Mouse (Mus musculus) embryonic facial prominence, embryonic 12.5 days (tissue): Measurements from ENCODE around the gene Creb1. TPM values are rescaled to one million over a fixed set of nuclear protein-coding genes. Genes with fewer than 3 reads are reported as not detected.

Experiments used
- ATAC-seq: fragments of 200-750 bp; cut with Nextera tagmentation; 2 replicates; pipeline ENCODE4 v1.8.0; 2017; ENCODE audit not compliant: insufficient number of reproducible peaks, insufficient read depth, low FRiP score, low TSS enrichment
- H3K27ac ChIP-seq: fragments of 300-500 bp; sonication (generic); 2 replicates; pipeline ENCODE4 v1.5.1; 2016; ENCODE audit warnings: mild to moderate bottlenecking
- H3K27me3 ChIP-seq: fragments of 300-500 bp; sonication (generic); 2 replicates; pipeline ENCODE4 v1.6.1; 2016; ENCODE audit warnings: mild to moderate bottlenecking, moderate library complexity
- H3K36me3 ChIP-seq: fragments of 300-500 bp; sonication (generic); 2 replicates; pipeline ENCODE4 v1.6.1; 2016; ENCODE audit warnings: mild to moderate bottlenecking
- H3K4me1 ChIP-seq: fragments of 300-500 bp; sonication (generic); 2 replicates; pipeline ENCODE4 v1.6.1; 2016
- H3K4me2 ChIP-seq: fragments of 300-500 bp; sonication (generic); replicated peaks from 2 replicates; pipeline ENCODE4 v1.6.1; 2016; ENCODE audit warnings: mild to moderate bottlenecking, moderate library complexity
- H3K4me3 ChIP-seq: fragments of 300-500 bp; sonication (generic); 2 replicates; pipeline ENCODE4 v1.5.1; 2016; ENCODE audit warnings: mild to moderate bottlenecking
- H3K9ac ChIP-seq: fragments of 300-500 bp; sonication (generic); 2 replicates; pipeline ENCODE4 v1.6.1; 2016; ENCODE audit warnings: mild to moderate bottlenecking, moderate library complexity
- H3K9me3 ChIP-seq: fragments of 300-500 bp; sonication (generic); 2 replicates; pipeline ENCODE4 v1.6.1; 2016; ENCODE audit warnings: mild to moderate bottlenecking, moderate library complexity
- WGBS: fragments of 180-500 bp; shearing (Covaris S2); methylation state at CpG from one replicate; pipeline ENCODE4 v1.1.7; 2016; 5-methylcytosine and 5-hydroxymethylcytosine counted together
- polyA plus RNA-seq: library from polyadenylated mRNA; unstranded; fragments of >200 nt; fragmentation: Nextera tagmentation; extraction: Ambion mirVana; gene quantifications from 2 replicates; pipeline ENCODE4 v1.2.1, GENCODE M21; 2016

Creb1 gene
- polyA plus RNA-seq, result 45.5 and 48.3 TPM in 2 replicates

GRCm38 (mm10) chr1:64532589-64533470 is at the start of gene Creb1:
Gene Creb1 (plus strand): TSS chr1:64532645.
- H3K9me3 ChIP-seq, result no peaks in the 10 kb centered on the region
- no peaks in the 10 kb centered on the region for H3K36me3 ChIP-seq
- WGBS, result under 1% methylated on average over 87 of the region's 119 CpGs
- peak within 1 kb of the TSS; percentile 86 for H3K4me3 ChIP-seq
- peak within 1 kb of the TSS; percentile 99 for H3K9ac ChIP-seq
- H3K4me1 ChIP-seq, result peaks cover 24% of the 10 kb centered on the region; the same call in 1 of the 2 replicates
- peak; percentile 98 for ATAC-seq
- no peaks in the 10 kb centered on the region for H3K27me3 ChIP-seq
- peak within 1 kb of the TSS; percentile 100 for H3K27ac ChIP-seq
- peak within 1 kb of the TSS; percentile 76 for H3K4me2 ChIP-seq

GRCm38 (mm10) chr1:64488521-64489029 is 43.9 kb upstream of the Creb1 start:
- no peaks in the 10 kb centered on the region for H3K36me3 ChIP-seq
- no peak overlapping the region for H3K4me3 ChIP-seq
- H3K4me2 ChIP-seq, result no peak overlapping the region
- no peak overlapping the region for H3K9ac ChIP-seq
- no peaks in the 10 kb centered on the region for H3K4me1 ChIP-seq
- no peak overlapping the region for H3K27ac ChIP-seq
- 37% methylated on average over 4 of the region's 4 CpGs for WGBS
- ATAC-seq, result no peak
- H3K9me3 ChIP-seq, result no peaks in the 10 kb centered on the region
- no peaks in the 10 kb centered on the region for H3K27me3 ChIP-seq

GRCm38 (mm10) chr1:64496803-64497202 is 35.6 kb upstream of the Creb1 start:
- H3K9me3 ChIP-seq, result no peaks in the 10 kb centered on the region
- ATAC-seq, result no peak
- H3K4me3 ChIP-seq, result no peak overlapping the region
- no peaks in the 10 kb centered on the region for H3K4me1 ChIP-seq
- H3K36me3 ChIP-seq, result no peaks in the 10 kb centered on the region
- H3K27me3 ChIP-seq, result no peaks in the 10 kb centered on the region
- no peak overlapping the region for H3K4me2 ChIP-seq
- H3K27ac ChIP-seq, result no peak overlapping the region
- H3K9ac ChIP-seq, result no peak overlapping the region

- H3K4me1 ChIP-seq, result no peaks in the 10 kb centered on the region
- no peak overlapping the region for H3K4me2 ChIP-seq
- no peaks in the 10 kb centered on the region for H3K27me3 ChIP-seq
- H3K4me3 ChIP-seq, result no peak overlapping the region
- no peaks in the 10 kb centered on the region for H3K36me3 ChIP-seq
- no peak for ATAC-seq
- no peak overlapping the region for H3K9ac ChIP-seq
- H3K27ac ChIP-seq, result no peak overlapping the region
- no peaks in the 10 kb centered on the region for H3K9me3 ChIP-seq
Observed at GRCm38 (mm10) chr1:64501382-64502140, 30.9 kb upstream of the Creb1 start.

- Histone ChIP-seq H3K9me3 (no peaks in the 10 kb centered on the region), H3K9ac (no peak overlapping the region), H3K27ac (no peak overlapping the region), H3K4me2 (no peak overlapping the region), H3K36me3 (no peaks in the 10 kb centered on the region), H3K27me3 (no peaks in the 10 kb centered on the region), H3K4me3 (no peak overlapping the region), H3K4me1 (no peaks in the 10 kb centered on the region)
- ATAC-seq, result no peak
- 83% methylated on average over 7 of the region's 7 CpGs for WGBS
Observed at GRCm38 (mm10) chr1:64508479-64509096, 23.9 kb upstream of the Creb1 start.

- no peak for ATAC-seq
- Histone ChIP-seq H3K27ac (no peak overlapping the region), H3K9ac (no peak overlapping the region), H3K4me3 (no peak overlapping the region), H3K4me2 (no peak overlapping the region), H3K36me3 (no peaks in the 10 kb centered on the region), H3K4me1 (no peaks in the 10 kb centered on the region), H3K27me3 (no peaks in the 10 kb centered on the region), H3K9me3 (no peaks in the 10 kb centered on the region)
- 53% methylated on average over 1 of the region's 1 CpGs for WGBS
Observed at GRCm38 (mm10) chr1:64509678-64510077, 22.8 kb upstream of the Creb1 start.

GRCm38 (mm10) chr1:64514184-64514583 is 18.3 kb upstream of the Creb1 start:
- ATAC-seq, result no peak
- WGBS, result 85% methylated on average over 7 of the region's 7 CpGs
- no peak overlapping the region for H3K27ac ChIP-seq

GRCm38 (mm10) chr1:64516593-64516992 is 15.9 kb upstream of the Creb1 start:
- Histone ChIP-seq H3K9me3 (no peaks in the 10 kb centered on the region), H3K27me3 (no peaks in the 10 kb centered on the region), H3K4me3 (no peak overlapping the region), H3K36me3 (no peaks in the 10 kb centered on the region), H3K27ac (no peak overlapping the region), H3K4me2 (no peak overlapping the region), H3K9ac (no peak overlapping the region), H3K4me1 (no peaks in the 10 kb centered on the region)
- 75% methylated on average over 3 of the region's 3 CpGs for WGBS
- ATAC-seq, result no peak

More at GRCm38 (mm10) chr1:64514184-64514583, 18.3 kb upstream of the Creb1 start:
- no peak overlapping the region for H3K4me3 ChIP-seq
- no peaks in the 10 kb centered on the region for H3K9me3 ChIP-seq
- no peaks in the 10 kb centered on the region for H3K27me3 ChIP-seq
- no peaks in the 10 kb centered on the region for H3K4me1 ChIP-seq
- H3K9ac ChIP-seq, result no peak overlapping the region
- no peaks in the 10 kb centered on the region for H3K36me3 ChIP-seq
- H3K4me2 ChIP-seq, result no peak overlapping the region

GRCm38 (mm10) chr1:64518480-64518879 is 14.0 kb upstream of the Creb1 start:
- ATAC-seq, result no peak
- no peak overlapping the region for H3K4me2 ChIP-seq
- H3K9me3 ChIP-seq, result no peaks in the 10 kb centered on the region
- H3K9ac ChIP-seq, result no peak overlapping the region
- no peak overlapping the region for H3K27ac ChIP-seq
- H3K4me1 ChIP-seq, result no peaks in the 10 kb centered on the region
- no peaks in the 10 kb centered on the region for H3K36me3 ChIP-seq
- H3K27me3 ChIP-seq, result no peaks in the 10 kb centered on the region
- WGBS, result 83% methylated on average over 3 of the region's 3 CpGs
- H3K4me3 ChIP-seq, result no peak overlapping the region

GRCm38 (mm10) chr1:64519345-64519744 is 13.1 kb upstream of the Creb1 start:
- no peaks in the 10 kb centered on the region for H3K4me1 ChIP-seq
- no peak overlapping the region for H3K4me3 ChIP-seq
- no peak overlapping the region for H3K9ac ChIP-seq
- no peak for ATAC-seq
- WGBS, result 66% methylated on average over 1 of the region's 1 CpGs
- H3K4me2 ChIP-seq, result no peak overlapping the region
- no peak overlapping the region for H3K27ac ChIP-seq
- no peaks in the 10 kb centered on the region for H3K27me3 ChIP-seq
- no peaks in the 10 kb centered on the region for H3K9me3 ChIP-seq
- no peaks in the 10 kb centered on the region for H3K36me3 ChIP-seq

GRCm38 (mm10) chr1:64519901-64520300 is 12.5 kb upstream of the Creb1 start:
- Histone ChIP-seq H3K27ac (no peak overlapping the region), H3K4me1 (no peaks in the 10 kb centered on the region), H3K9me3 (no peaks in the 10 kb centered on the region), H3K27me3 (no peaks in the 10 kb centered on the region), H3K36me3 (no peaks in the 10 kb centered on the region), H3K9ac (no peak overlapping the region), H3K4me2 (no peak overlapping the region), H3K4me3 (no peak overlapping the region)
- no peak for ATAC-seq
- WGBS, result 68% methylated on average over 1 of the region's 1 CpGs
